Mouse (Mus musculus): ENCODE results near the gene Samd8.

- no peak for TF ChIP-seq POLR2A (IDR thresholded peaks at IDR 0.05; ENCODE audit: borderline replicate concordance, insufficient read depth, low read length)
- TF ChIP-seq CTCF (IDR thresholded peaks at IDR 0.05; ENCODE audit: borderline replicate concordance, insufficient read depth, low read depth, low read length): no peak
These were observed 29.7 kb upstream of the Samd8 start for GRCm38 (mm10) chr14:21720430-21721205.

All from cerebellum, adult 2 months (tissue).